Mouse (Mus musculus) spleen, embryonic (tissue): ENCODE data around the gene Usp19.

Experiments used
- CTCF ChIA-PET: fragments of 350-600 bp; sonication (Branson Sonifier 250); formaldehyde crosslinking; loops from one replicate; lab custom pipeline; 2022; lab: Charles Lee

The Usp19 gene

GRCm38 (mm10) chr9:108490559-108491285, at the start of gene Usp19:
TSS of gene Usp19 (plus strand) at chr9:108490602.
- CTCF ChIA-PET: interaction anchor here (0.8 to 1.0 kb wide), 2 partner anchors 18 to 47 kb away, joined by 3 to 4 read pairs; no protein-coding TSS in a partner anchor

- CTCF ChIA-PET: no interaction called here
These were observed 49.0 kb upstream of the Usp19 start for GRCm38 (mm10) chr9:108441236-108441919.

DNA sequence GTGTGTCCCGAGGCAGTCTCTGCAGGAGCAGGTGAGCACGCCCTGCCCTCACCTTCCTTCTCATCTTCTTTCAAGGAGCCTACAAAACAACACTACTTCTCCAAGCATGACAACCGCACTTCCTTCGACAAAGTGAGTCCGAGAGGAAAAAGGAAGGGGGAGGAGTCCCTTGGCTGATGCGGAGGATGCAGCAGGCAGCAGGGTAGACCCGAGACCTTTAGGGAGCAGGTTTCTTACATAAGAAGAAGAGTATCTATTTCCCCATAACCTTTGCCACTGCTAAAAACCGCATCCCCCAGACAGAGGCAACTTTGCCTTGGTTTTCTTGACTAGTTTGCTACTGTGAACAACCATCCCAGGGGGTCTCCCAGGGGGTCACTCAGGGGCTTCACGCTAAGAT, 45.3 kb upstream of the Usp19 start:
- CTCF ChIA-PET: no interaction called here

GRCm38 (mm10) chr9:108449860-108450259, 40.5 kb upstream of the Usp19 start:
- CTCF ChIA-PET: no interaction called here

GRCm38 (mm10) chr9:108450292-108451169, 39.9 kb upstream of the Usp19 start:
- CTCF ChIA-PET: no interaction called here

DNA sequence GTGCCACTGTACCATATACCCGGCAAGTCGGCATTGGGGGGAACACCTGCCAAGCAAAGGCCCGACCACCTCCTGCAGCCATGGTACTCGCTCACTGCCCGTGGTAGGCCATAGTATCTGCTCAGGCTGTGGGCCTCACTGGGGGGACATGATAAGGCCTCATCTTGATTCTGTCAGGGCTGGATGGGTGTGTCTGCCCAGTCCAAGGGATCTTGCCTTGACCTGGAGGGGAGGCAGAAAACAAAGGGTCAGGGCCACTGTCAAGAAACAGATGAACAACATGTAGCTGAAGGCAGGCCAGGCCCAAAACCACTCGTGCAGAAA, 39.3 kb upstream of the Usp19 start:
- CTCF ChIA-PET: no interaction called here

DNA sequence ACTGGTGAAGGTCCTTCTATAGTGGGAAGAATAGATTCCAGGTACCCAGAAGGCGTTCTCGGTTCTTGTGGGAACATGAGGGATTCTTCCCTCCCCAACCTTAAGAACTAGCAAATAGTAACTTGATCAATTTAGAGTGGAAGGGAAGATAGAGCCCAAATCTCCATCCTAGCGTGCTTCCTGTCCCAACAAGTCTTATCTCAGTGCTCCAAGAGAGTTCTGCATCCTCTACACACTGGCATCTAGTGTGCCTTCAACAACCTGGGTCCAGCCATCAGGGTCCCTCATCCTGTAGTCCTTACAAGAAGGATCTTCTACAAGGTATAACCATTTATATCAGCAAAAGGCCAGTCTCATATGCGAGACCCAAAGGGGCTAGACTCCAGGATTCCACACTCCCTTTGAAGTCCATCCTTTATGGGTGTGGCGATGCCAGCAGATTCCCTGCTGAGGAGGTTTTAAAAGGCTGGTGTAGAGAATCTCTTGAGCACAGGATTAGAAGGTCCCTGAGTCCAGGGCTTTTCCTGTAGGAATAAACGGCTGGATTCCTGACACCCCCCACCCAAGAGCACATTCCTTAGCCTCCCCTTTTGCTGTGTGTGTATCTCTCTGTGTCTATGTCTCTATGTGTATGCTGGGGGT, 38.8 kb upstream of the Usp19 start:
- CTCF ChIA-PET: no interaction called here

- CTCF ChIA-PET: interaction anchor here (0.6 kb wide), 1 partner anchor 49 kb away, joined by 6 read pairs; no protein-coding TSS in a partner anchor
These were observed 38.0 kb upstream of the Usp19 start for GRCm38 (mm10) chr9:108452291-108452906.

GRCm38 (mm10) chr9:108452911-108453310, 37.5 kb upstream of the Usp19 start:
- CTCF ChIA-PET: no interaction called here

- CTCF ChIA-PET: no interaction called here
These were observed 36.9 kb upstream of the Usp19 start for GRCm38 (mm10) chr9:108453458-108453857.

DNA sequence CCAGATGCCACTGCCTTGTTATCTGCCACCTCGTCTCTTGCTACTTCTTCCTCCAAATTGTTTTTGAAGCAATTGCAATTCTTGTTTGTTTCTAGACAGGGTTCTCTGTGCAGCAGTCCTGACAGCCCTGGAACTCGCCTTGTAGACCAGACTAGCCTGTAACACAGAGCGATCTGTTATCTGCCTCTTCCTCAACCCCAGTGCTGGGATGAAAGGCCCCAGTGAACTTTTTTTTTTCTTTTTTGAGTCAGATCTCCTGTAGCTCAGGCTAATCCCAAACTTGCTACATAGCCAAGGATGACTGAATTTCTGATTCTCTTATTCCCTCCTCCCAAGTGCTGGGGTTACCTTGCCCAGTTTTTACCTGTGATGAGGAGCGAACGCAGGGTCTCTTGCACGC, 36.0 kb upstream of the Usp19 start:
- CTCF ChIA-PET: interaction anchor here (0.6 kb wide), 1 partner anchor 63 kb away, joined by 4 read pairs; no protein-coding TSS in a partner anchor

DNA sequence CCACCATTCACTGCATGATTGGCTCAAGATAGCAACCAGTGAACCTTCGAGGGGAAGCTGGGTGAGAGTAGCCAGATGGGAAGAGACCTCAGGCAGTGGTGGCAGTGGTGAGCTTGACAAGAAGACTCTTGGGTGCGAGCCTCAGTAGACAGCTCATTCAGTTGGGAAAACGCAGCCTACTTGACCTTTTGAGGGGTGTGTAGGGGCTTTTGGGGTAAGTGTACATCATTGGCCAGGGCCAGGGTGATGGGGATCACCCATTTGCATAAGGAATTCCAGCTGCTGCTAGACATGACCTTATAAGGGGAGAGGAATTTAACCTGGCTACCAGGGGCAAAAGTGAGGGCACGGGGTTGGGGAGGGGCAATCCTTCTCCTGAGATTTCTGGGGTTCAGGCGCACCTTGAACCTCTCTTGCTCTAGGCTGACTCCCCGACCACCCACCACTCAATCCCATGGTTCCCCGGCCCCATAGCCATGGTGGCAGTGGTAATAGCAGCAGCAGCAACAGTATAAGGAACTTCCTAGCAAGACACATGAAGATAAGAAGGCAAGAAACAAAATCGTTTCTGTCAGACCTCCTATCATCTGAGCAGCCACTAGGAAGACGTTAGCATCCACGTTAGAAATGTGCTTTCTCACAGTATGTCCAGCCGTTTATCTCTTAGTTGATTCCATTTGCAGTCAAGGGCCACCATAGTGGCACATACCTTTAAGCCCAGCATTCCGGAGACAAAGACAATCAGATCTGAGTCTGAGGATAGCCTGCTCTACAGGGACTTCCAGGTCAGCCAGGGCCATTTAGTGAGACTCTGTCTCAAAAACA, 34.4 kb upstream of the Usp19 start:
- CTCF ChIA-PET: no interaction called here

DNA sequence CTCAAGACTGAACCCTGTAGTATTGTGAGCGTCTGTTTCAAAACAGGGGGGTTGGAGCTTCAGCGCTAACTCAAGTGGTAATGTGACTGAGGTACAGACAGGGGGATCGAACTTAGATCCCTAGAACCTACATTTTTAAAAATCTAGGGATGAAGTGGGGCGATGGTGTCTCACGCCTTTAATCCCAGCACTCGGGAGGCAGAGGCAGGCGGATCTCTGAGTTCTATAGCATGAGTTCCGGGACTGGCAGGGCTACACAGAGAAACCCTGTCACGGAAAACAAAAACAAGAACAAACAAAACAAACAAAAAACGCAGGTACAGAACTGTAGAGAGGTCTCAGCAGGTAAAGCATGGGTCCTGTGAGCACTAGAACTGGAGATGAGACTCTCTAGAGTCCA, 33.4 kb upstream of the Usp19 start:
- CTCF ChIA-PET: no interaction called here

DNA sequence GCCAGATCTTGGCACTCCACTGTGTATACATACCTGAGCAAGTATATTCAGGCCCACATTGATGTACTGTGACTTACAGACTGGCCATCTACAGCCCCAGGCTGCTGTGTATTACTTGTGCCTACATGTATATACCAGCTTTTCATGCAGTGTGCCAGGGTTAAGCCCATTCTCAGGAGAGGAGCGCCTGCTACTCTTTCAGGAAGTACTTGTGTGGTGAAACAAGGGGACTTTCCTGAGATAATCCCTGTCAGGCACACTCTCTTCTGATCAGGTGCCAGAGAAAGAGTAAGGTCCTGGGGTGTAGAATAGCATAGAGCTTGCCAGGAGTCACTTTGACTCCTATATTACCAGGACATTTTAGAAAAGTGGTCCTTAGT, 30.5 kb upstream of the Usp19 start:
- CTCF ChIA-PET: no interaction called here

DNA sequence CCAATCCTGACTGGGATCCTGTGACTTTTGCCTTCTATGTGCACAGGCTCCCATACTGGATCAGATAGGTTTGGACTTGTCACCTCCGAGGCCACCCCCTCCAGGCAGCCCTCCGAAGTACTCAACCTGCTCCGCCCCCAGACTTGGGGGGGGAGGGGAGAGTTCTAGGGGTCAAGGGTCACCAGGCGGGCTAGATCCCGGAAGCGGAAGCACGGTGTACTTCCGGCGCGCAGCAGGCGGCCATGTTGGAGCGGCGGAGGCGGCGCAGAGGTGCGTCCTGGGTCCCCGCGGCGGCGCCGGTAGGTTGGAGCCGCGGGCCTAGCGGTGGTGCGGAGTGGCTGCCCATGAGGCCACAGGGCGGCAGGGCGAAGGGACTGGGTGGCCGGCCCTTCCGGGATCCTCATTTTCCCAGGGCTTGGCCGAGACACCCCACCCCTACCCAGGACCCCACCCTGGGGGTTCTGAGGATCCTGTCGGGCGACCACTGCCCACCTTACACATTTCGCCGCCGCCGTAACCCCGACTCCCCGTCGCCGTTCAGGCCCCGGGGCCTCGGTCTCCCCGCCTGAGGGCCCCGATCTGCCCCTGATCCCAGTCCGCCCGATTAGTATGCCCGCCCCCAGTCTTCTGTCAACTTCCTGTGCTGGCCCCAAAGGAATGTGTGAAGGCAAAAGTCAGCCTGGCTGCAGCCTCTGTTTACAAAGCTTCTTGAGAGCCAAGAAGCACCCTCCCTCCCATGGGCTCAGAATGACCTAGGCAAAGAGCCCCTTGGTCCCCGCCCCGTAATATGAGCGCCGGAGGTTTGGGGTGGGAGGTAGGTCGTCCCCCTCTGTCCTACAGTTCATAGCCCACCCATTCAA, 29.9 kb upstream of the Usp19 start, which contains the start of gene Ccdc71:
Ccdc71 (plus strand) TSS at position 209 of the 860 bp plus-strand sequence.
- CTCF ChIA-PET: interaction anchor here (0.6 kb wide), 1 partner anchor 92 kb away, joined by 11 read pairs; no protein-coding TSS in a partner anchor

DNA sequence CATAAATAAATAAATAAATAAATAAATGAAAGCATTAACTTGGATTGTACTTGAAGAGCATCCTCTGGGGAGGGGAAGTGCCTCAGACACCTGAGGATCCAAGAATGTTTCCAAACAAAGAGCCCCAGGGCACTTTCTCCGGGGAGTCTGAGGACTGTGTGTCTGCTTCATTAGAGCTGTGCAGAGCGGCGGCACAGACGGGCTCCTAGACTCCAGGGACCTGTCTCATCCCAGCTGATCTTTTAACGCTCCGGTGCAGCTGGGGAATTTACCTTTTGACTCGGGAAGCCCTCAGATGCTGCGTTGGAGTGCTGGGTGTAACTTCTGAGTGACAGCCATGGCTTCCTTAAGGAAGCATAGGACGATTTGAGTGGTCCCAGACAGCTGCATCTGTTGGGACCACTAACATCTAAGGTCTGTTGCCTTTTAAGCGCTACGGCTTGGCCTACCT, 29.2 kb upstream of the Usp19 start, which contains the start of gene Klhdc8b:
Klhdc8b (minus strand) TSS at position 401 of the 451 bp plus-strand sequence.
- CTCF ChIA-PET: interaction anchor here (0.6 kb wide), 1 partner anchor 92 kb away, joined by 11 read pairs; no protein-coding TSS in a partner anchor

DNA sequence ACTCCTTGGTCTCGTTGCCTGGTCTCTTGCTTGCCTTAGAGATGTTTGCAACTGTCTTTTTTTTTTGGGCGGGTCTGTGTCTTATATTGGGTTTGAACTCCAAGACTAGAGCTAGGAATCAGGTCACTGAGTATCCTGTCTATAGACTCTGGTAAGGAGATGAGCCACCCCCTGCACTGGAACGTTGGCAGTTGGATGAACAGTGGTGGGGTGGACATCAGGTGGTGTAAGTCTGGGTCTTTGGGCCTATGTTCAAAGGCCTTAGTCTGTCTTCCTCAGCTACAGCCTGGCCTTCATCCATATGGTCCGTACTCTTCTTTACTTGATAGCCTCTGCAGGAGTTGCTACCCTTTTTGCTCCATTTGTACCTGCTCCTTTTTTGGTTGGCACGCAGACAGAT, 28.7 kb upstream of the Usp19 start:
- CTCF ChIA-PET: interaction anchor here (0.6 kb wide), 1 partner anchor 93 kb away, joined by 11 read pairs; no protein-coding TSS in a partner anchor

DNA sequence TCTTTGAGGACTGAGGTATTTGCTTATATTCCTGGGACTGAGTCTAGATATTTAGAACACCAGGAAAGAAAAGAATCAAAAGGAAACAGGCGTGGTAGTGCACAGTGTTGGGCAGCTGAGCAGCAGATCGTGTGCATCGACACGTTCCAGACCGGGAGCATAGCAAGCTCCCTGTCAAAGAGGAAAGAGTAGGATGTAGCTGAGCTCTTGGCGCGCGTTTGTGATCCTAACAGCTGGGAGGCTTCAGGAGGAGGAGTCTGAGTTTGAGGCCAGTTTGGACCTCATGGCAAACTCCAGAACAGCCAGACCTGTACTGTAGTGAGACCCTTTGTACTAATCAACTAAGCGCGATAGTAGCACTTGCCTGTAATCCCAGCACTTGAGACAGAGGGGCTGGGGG, 28.2 kb upstream of the Usp19 start:
- CTCF ChIA-PET: no interaction called here

DNA sequence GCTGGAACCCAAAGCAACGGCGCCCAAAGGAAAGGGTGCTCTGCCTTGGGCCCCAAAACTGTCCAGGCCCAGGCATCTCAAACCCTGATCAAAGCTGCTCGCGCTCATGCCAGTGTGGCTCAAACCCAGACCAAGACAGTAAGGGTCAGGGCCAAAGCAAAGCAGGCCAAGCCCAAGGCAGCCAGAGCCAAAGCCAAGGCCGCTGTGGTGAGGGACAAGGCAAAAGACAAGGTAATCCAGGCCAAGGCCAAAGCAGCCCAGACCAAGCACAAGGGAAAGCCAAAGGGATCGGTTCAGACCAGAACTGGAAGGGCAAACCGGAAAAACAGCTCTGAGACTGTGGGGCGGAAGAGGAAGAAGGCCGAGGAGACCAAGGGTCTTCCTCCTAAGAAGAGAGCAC, 26.7 kb upstream of the Usp19 start:
- CTCF ChIA-PET: no interaction called here
